Mouse (Mus musculus) cerebral cortex, adult 2 months (tissue): ENCODE measurements around the gene Slc26a8.

Experiments
- WGBS: fragments of 180-500 bp; shearing (Covaris S2); methylation state at CpG from one replicate; pipeline ENCODE4 v1.1.7; 2018; 5-methylcytosine and 5-hydroxymethylcytosine counted together

Gene Slc26a8

DNA sequence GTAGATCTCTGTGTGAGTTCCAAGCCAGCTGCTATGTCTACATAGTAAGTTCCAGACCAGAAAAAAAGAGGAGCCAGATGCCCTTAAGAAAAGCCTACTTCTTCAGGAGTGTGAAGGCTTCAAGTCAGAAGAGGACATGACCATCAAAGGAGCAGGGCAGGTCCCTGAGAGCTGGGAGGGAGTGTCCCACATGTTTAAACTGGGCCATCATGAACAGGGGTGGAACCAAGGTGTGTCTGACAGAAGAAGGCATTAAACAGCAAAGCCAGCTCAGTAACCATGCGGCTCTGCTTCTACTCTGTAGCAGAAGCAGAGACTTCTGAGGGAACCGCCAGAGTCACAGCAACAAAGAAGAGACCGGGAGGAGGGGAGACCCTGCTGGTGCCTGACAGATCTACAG, 46.3 kb downstream of the Slc26a8 start:
- 62% methylated on average over 3 of the region's 3 CpGs for WGBS

DNA sequence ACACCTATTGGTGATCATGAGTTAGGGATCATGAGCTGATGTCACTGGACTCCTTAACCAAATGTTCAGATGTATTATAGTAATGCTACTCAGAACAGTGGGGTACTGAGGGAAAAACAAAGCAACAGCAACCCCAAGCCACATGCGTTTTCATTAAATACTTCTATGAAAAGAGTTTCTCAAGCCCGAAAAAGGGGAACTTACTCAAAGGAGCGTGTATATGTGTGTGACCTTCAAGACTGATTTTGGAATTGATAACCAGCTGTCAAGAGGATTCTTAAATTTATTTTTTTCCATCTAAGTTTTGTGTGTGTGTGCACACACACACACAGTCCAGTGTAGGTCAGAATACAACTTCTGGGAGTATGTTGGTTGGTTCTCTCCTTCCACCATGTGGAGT, 49.9 kb downstream of the Slc26a8 start:
- 90% methylated on average over 3 of the region's 3 CpGs for WGBS

DNA sequence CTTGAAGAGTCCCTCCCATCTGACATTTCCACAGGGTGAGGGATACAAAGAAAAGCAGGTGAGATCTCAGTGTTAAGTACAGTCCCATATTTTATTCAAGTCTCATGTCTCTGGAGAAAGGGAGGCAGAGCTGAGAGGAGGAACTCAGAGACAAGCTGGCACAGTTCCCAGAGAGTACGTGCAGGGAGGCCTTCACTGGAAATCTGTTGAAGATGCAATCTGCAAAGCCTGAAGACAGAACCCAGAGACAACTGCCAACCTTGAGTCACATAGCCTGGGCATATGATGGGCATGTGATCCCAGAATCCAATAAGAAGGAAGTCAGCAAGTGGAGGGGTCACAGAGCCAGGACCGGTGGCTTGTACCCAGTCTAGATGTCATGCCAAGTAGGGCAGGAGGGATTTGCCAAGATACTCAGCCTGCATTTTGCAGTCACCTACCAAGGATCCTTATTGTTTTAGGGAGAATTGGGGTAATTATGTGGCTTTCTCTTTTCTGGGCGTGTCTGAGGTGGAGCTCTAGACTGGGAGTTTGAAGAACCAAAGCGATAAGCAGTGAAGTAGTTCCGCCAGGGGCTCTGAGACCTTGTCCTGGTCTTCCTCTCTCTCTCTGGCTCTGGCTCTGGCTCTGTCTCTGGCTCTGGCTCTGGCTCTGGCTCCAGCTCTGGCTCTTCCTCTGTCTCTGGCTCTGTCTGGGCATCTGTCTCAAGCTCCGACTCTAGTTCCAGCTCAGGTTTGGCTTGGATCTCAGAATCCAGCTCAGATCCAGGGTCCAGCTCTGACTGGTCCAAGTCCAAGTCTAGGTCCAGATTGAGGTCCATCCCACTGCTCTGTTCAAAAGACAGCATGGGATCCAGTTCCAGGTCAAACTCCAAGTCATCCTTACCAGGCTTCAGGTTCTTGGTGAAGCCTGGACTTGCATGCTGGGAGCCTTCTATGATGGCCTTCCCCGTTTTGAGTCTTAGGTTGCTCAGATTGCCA, 52.0 kb downstream of the Slc26a8 start:
- 63% methylated on average over 7 of the region's 7 CpGs for WGBS

DNA sequence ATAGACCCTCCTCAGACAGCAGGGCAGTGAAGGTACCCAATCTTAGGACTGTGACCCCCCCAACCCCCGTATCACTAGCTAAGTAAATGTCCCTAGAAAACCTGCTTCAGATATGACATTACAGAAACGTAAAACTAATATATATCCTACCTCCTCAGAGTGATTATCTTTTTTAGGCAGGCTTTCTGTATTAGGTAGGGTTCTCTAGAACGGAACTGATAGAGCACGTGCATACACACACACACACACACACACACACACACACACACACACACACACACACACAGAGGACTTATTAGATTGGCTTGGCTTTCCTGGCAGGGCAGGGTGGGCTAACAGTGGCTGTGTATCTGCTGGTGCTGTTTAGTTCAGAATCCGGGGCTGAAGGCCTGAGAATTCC, 54.2 kb downstream of the Slc26a8 start:
- 88% methylated on average over 5 of the region's 5 CpGs for WGBS

DNA sequence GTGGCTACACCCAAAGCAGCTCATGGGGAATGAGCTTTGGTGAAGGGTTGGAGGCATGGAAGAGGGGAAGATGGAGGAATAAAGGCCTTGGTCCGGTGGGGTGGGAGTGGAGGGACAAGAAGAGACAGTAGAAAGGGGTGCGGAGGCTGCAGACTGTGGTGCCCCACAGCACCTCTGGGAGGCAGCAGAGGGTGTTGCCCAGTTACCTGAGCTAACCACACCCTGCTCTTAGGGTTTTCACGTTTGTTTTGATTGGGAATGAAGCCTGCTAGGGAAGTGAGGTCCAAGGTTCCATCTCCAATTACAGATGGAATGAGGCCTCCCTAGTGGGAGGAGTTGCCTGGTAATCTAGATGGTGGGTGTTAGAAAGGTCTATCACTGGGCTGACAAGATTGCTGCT, 60.9 kb downstream of the Slc26a8 start:
- 45% methylated on average over 3 of the region's 3 CpGs for WGBS

DNA sequence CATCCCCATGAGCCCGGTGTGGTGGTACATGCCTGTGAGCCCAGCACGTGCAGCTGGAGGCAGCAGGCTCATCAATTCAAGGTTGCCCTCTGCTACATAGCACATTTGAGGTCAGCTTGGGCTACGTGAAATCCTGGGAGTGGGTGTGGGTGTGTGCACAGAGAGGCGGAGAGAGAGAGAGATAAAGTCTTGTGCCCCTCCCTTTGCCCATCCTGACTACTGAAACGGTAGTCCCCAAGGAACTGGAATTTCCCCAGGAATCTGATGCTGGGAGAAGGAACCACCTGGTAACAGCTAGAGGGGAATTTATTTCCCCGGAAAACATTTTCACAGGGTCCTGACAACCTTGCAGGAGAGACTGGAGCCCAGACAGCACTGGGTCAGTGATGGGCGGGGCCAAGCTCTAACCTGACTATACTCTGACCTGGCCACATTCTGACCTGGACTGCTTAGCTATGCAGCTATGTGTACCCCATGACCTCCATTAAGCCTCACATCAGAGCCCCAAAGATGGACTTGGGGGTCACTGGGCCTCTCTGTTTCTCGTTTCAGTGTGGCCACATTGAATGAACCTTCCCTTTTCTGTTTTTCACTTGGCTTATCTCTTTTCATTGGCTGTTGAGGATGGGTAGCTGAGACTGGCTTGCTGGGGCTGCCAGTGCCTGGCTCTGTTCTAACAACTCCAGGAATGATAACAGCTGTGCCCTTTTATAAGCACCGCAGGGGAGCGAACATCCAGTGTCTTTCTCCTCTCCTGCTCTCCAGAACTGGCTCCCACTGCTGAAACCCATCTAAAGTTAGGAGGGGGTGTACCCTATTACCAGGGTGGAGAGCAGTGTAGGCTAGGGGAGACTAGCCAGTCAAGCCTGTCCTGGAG, 61.5 kb downstream of the Slc26a8 start:
- 40% methylated on average over 10 of the region's 10 CpGs for WGBS

DNA sequence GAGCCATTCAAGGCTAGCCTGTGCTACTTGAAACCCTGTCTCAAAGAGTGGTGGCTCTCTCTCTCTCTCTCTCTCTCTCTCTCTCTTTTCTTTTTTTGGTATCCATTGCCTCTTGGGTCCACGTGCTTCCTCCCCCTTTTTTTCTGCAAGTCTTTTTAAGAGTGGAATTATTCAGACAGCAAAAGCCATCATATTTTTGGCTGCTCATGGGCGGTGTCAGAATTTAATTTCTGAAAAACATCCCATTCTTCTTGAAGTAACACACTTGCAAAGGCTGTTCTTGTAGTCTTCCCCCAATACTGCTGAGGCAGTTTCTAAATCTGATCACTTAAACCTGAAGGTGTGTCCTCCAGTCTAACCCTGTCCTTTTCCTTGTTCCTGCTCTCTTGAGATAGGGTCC, 63.1 kb downstream of the Slc26a8 start:
- WGBS = 46% methylated on average over 2 of the region's 2 CpGs

DNA sequence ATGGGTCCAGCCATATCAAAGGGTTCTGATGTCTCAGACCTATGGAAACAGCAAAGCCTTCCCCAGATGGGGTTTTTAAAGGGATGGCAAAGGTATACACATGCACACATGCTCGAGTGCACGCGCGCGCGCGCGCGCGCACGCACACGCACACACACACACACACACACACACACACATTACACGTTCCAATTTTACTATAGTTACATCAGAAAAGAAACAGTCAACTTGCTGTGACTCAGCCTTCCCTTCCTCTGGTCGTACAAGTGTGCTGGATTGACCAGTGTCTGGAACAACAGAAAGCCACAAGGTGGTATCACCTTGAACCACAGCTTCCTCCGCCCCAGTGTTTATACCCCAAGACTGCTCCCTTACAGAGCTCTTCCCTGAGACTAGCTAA, 64.7 kb downstream of the Slc26a8 start:
- WGBS = 73% methylated on average over 15 of the region's 15 CpGs

DNA sequence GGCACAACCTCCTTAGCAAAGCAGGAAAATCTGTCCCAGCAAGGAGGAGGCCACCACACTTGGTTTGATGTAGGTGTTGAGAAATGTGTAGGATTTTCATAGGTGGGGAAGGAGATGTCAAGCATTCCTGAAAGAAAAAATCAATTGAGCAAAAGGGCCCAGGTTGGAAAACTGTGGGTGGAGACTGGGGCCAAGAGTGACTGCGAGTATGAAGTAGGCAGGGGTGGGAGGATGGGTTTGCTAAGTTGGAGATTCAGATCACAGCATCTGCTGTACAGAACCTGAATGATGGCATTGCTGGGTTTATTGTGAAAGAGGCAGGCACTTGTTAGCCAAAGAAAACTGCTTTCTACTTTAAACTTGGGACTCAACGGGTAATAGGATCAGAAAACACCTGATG, 65.2 kb downstream of the Slc26a8 start:
- 36% methylated on average over 2 of the region's 2 CpGs for WGBS

DNA sequence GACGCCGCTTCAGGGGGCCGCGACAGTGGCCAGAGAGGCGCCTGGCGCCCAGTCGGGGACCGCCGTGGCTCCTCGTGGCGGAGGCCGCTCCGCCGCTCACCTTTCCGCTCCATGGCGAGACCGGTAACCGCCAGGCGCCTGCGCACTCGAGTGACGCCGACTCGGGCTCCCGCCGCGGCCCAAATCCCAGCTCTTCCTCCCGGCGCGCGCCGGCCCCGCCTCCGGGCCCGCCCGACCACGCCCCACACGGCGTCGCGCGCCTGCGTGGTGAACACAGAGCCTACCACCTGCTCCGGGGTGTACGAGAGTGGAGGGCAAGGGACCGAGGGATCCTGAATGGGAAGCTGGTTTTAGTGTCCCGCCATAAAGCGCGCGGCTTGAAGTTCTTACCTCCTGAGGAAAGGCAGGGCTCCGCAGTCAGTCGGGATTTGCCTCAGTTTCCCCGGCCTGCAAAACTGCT, 67.7 kb downstream of the Slc26a8 start, which contains the start of gene Srpk1:
TSS of gene Srpk1 (minus strand) at position 410 of the 460 bp plus-strand sequence.
- under 1% methylated on average over 53 of the region's 53 CpGs for WGBS

DNA sequence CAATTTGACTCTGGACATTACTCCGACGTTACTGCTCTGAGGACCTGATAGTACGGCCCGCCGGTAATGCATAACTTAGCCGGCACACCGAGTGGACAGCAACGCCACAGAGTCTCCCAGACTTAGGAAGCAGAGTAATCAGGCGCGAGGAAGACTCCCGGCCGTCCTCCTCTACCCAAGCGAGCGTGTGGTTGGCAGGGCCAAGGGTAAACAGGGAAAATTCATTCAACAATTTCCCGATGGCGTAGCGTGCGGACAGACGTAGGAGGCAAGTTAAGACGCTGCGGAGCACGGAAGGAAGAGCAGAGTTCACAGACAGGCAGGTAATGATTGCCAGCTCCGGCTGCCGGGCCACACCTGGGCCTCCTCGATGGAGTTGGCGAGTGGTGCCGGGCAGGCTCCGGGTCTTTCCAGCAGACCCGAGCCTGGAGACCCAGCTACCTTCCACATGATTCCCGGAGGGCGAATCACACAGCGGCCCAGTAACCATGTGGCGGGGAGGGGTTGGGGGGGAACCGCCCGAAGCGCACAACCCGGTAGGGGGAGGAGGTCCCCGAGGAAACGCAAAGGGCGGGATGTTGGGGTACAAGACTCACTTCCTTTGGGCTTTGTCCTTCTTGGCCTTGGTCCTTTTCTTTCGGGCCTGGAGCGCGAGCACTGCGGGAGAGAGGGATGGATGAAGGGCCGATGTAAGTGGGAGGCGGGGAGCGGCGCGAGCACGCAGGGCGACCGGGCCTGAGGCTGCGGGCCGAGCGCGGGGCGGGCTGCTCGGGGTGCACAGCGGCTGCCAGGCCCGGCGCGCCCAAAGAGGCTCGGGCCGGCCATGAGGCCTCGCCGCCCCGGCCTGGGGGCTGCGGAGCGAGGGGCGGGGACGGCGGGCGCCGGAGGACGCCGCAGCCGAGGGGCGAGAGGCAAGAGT, 68.4 kb downstream of the Slc26a8 start:
- WGBS = under 1% methylated on average over 77 of the region's 78 CpGs

DNA sequence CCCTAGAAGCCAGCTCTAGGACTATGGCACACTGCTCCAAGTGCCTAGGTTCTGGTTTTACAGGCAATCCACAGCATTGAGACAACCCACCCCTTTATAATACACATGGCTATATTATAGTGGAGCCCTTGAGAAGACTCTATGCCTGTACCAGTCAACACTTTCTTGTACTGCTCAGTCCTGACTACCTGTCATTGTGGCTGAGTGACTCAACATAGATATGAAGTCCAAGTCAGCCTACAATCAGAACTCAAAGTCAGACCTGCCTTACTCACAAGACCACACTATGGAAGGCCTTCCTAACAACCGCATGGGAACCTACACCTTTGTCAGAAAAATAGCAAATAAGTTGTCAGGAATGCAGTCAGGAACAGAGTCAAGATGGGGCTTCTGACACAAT, 71.3 kb downstream of the Slc26a8 start:
- 85% methylated on average over 1 of the region's 1 CpGs for WGBS

DNA sequence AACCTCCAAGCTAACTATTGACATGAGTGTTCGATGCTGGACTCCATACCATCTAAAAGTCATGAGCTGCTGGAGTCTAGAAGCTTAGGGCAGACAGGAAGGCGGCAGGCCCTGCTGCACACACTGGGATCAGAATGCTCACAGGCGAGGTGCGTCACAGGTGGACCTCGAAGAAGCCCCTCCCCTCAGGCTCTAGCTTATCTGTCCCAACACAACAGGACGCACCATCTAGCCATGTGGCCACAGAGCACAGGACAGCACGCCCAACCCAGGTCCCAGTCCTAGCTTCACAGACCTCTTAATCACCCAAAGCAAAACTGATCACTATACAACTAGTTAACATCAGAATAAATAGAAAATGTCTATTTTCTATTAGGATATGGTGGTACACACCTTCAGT, 71.9 kb downstream of the Slc26a8 start:
- WGBS = 86% methylated on average over 7 of the region's 7 CpGs

DNA sequence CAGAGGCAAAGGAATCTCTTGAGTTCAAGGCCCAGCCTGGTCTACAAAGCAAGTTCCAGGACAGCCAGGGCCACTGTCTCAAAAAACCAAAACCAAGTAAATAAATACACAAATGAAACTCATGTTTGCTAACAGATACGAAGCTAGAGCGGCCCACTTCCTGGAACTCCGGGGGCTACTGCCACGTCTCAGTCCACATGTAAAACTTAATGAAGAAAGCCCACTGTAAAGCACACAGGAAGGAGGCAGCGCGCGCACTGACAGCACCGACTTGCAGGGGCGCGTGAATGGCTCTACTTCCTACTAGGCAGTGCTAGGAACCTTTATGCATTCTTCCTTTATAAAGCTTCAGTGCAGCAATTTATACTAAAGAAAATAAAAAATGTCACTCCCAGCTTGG, 72.4 kb downstream of the Slc26a8 start:
- WGBS = 57% methylated on average over 10 of the region's 10 CpGs

DNA sequence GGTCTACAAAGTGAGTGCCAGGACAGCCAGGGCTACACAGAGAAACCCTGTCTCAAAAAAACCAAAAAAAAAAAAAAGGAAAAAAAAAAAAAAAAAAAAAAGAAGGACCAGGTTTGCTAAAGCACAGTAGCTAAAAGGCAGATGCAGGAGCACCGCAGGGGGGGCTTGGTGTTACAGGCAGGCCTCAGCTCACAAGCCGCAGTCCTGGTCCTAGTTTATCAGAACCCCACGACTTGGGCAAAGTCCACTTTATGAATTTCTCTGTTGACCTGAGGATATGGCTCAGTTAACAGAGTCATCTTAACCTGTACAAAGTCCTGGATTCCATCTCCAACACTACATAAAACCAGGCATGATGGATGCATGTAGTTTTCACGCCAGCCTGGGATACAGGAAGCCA, 74.7 kb downstream of the Slc26a8 start:
- over 99% methylated on average over 4 of the region's 4 CpGs for WGBS

DNA sequence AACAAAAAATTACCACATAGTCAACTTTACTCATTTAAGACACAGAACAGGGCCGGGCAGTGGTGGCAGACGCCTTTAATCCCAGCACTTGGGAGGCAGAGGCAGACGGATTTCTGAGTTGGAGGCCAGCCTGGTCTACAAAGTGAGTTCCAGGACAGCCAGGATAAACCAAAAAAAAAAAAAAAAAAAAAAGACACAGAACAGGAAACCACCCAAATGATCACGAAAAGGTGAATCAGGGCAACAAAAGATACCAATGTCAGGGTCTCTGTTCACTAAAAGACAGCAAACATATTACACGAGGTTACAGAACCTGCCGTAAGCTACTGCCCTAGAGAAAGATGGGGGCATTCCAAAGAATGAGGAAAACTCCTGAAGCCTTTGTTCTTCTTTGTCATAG, 76.9 kb downstream of the Slc26a8 start:
- 78% methylated on average over 6 of the region's 6 CpGs for WGBS

DNA sequence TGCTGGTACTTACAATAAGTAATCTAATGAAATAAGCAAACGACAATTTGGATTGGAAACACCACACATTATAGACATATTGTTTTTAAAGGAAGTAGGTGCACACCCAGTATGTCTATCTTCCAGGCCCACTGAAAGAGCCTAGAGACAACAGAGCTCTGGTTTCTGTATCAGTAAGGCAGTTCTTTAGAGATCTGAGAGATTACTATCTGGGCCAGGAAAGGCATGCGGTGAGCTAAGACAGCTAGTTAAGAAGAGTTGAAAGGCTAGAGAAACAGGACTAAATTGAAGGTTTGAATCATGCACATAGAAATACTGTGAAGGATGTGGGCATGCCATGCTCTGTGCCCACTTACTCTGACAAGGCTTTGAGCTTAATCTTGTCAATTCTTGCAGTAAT, 77.4 kb downstream of the Slc26a8 start:
- WGBS = 60% methylated on average over 2 of the region's 2 CpGs

DNA sequence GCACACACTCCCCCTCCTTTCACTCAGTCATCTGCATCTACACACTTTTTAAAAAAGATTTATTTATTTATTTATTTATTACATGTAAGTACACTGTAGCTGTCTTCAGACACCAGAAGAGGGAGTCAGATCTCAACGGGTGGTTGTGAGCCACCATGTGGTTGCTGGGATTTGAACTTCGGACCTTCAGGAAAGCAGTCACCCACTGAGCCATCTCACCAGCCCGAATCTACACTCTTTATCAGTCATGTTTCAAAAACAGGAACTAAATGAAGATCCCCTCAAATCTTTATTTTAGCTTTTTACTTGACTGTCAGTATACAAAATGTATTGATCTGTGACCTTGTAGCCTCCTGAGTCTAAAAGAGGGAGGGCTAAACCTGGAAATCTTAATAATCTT, 80.5 kb downstream of the Slc26a8 start:
- 67% methylated on average over 3 of the region's 3 CpGs for WGBS

DNA sequence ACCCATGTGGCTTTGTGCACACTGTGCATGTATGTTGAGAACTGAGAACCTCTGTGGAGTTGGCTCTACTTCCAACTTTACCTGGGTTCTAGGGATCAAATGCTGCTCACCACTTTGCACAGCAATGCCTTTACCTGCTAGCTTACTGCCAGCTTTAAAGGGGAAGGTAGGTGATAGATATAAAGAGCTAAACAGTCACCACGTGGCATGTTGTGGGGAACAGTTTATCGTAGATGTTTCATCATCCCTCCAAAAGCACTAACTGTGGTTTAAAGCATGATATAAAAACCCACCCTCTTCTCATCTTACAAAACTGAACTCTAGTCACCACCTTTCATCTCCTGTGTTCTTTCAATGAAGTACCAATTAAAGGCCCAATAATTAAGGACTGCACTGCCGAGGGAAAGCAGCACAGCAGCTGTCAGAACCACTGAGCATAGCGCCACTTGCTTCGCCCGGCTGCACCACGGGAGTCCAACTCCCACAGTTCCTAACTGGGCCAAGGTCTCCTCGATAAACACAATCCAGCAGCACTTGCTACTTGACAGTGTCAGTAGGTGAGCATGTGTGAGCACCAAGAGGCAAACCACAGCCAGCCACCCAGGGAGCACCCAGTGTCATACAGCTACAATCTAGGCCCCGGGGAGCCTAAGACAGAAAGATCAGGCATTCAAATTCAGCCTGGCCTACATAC, 88.3 kb downstream of the Slc26a8 start:
- WGBS = 48% methylated on average over 9 of the region's 9 CpGs

DNA sequence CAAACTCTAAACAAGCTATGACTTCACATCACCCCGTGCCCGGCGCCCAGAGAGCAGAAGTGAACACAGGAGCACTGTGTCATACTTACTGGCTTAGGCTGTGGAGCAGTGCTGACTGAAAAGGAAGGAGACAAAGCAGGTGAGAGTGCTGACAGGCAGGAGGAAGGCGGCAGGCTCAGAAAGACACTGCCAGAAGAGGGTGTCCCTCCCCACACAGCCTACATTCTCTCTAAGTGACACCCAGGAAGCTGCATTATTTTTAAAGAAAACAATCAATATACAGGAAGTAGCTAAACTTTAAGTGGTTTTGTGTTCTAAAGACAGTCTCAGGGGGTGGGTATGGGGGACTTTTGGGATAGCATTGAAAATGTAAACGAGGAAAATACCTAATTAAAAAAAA, 89.3 kb downstream of the Slc26a8 start:
- WGBS = 65% methylated on average over 5 of the region's 5 CpGs

DNA sequence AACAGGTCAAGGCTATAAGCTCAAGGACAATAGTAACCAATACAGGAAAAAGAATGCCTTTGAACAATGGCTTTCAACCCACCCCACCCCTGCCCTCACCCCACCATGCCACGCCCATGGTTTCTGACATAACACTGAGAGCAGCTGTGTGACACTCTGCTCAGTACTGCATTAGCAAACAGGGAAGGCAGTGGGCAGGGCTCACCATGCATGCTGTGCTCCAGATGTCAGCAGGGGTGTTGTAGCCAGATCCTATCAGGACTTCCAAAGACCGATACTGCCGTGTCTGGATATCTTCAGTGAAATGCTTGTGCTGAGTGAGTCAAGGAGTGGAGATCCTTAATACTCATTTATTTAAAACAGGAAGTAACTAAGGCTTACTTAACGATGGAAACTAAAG, 96.1 kb downstream of the Slc26a8 start:
- WGBS = 48% methylated on average over 4 of the region's 4 CpGs
